Mouse (Mus musculus) thymus, adult 2 months (tissue): ENCODE measurements at regions not wholly inside any gene's neighbourhood (a gene's known extent, or its start where the extent isn't known, plus 50 kb on each side); places are given as distances from the start of the nearest gene placed in this dataset.

ENCODE experiments used
- CTCF ChIP-seq: fragments of 200-500 bp; IDR thresholded peaks from 2 replicates; pipeline ENCODE4 v1.5.1; 2012; ENCODE audit warnings: mild to moderate bottlenecking, control low read depth, low read length, moderate library complexity, borderline replicate concordance; ENCODE audit not compliant: control insufficient read depth, poor library complexity, insufficient read depth; ENCODE audit errors: extremely low read depth
- POLR2A ChIP-seq: fragments of 200-500 bp; IDR thresholded peaks from 2 replicates; pipeline ENCODE4 v1.6.1; 2012; ENCODE audit warnings: mild to moderate bottlenecking, low read length, control low read depth, moderate library complexity; ENCODE audit not compliant: control insufficient read depth, poor library complexity, insufficient read depth; ENCODE audit errors: extremely low read depth

GRCm38 (mm10) chr13:47909851-47910530 lies 351.0 kb upstream of the Id4 start:
- TF ChIP-seq CTCF, result no peak
- no peak for TF ChIP-seq POLR2A
